Mouse (Mus musculus) gastrocnemius, postnatal 14 days (tissue): ENCODE measurements around the gene Amigo1. TPM values are rescaled to one million over a fixed set of nuclear protein-coding genes. Genes with fewer than 3 reads are reported as not detected.

Experiments used
- total RNA-seq, 2 experiments: library from RNA; stranded (reverse); gene quantifications; 2 replicates each; pipeline ENCODE4 v1.2.3; 2021

Amigo1 gene
- total RNA-seq, 2 experiments from 2014 or later = 23.9 to 31.1 TPM

Other genes starting within 250 kb of the Amigo1 start
- 1 to 10 TPM in 1 of 2 experiments, under 1 TPM in 1; 0.95 to 1.0 TPM for gene Gstm6, start 242.6 kb upstream of the Amigo1 start, total RNA-seq
- not detected for gene Gstm3, start 217.1 kb upstream of the Amigo1 start, total RNA-seq
- gene Gstm2, start 199.9 kb upstream of the Amigo1 start, total RNA-seq = 10 to 100 TPM; 43.8 to 50.8 TPM
- gene Gstm1, start 168.4 kb upstream of the Amigo1 start, total RNA-seq = 10 to 100 TPM; 84.0 to 90.4 TPM
- 10 to 100 TPM; 11.4 to 12.0 TPM for gene Gstm4, start 141.4 kb upstream of the Amigo1 start, total RNA-seq
- 1 to 10 TPM; 4.8 to 7.2 TPM for gene Ampd2, start 99.7 kb upstream of the Amigo1 start, total RNA-seq
- gene Gnat2, start 93.5 kb upstream of the Amigo1 start, total RNA-seq = under 1 TPM in 1 of 2 experiments, not detected in 1; 0.23 TPM
- 10 to 100 TPM; 17.7 to 22.6 TPM for gene Gnai3, start 40.2 kb upstream of the Amigo1 start, total RNA-seq
- gene Gpr61, start 31.5 kb upstream of the Amigo1 start, total RNA-seq = under 1 TPM in 1 of 2 experiments, not detected in 1; 0.18 TPM
- gene Cyb561d1, start 14.9 kb downstream of the Amigo1 start, total RNA-seq = 1 to 10 TPM; 2.3 to 2.9 TPM
- 1 to 10 TPM; 7.3 to 7.6 TPM for gene Atxn7l2, start 24.6 kb downstream of the Amigo1 start, total RNA-seq
- 1,000 to 10,000 TPM in 1 of 2 experiments, 100 to 1,000 TPM in 1; 987 to 1,055 TPM for gene Sypl2, start 40.3 kb downstream of the Amigo1 start, total RNA-seq
- 10 to 100 TPM; 64.2 to 66.3 TPM for gene Psma5, start 70.6 kb downstream of the Amigo1 start, total RNA-seq
- gene Sort1, start 97.7 kb downstream of the Amigo1 start, total RNA-seq = 10 to 100 TPM; 44.5 to 44.6 TPM
- gene Mybphl, start 178.6 kb downstream of the Amigo1 start, total RNA-seq = under 1 TPM; 0.27 to 0.35 TPM
- gene Psrc1, start 197.5 kb downstream of the Amigo1 start, total RNA-seq = 1 to 10 TPM in 1 of 2 experiments, under 1 TPM in 1; 0.53 to 1.1 TPM
- gene Celsr2, start 229.2 kb downstream of the Amigo1 start, total RNA-seq = 1 to 10 TPM; 3.1 TPM